Mouse (Mus musculus) gastrocnemius, adult 18-20 months (tissue): ENCODE results near the gene Amy2a3. TPM values are rescaled to one million over a fixed set of nuclear protein-coding genes. Genes with fewer than 3 reads are reported as not detected.
"Not testable (repeated sequence)": the region's sequence is repeated elsewhere in the genome, so short reads cannot be mapped to it uniquely, and the experiment has no call there.

Source experiments
- DNase-seq: peaks from one replicate; pipeline ENCODE4 v3.0.0; 2021; ENCODE audit warnings: low spot score
- long read RNA-seq, 2 experiments: library from polyadenylated mRNA; stranded (forward); transcript quantifications; one replicate each; pipeline ENCODE4 v2.0.0; 2021
- total RNA-seq, 2 experiments: library from RNA; stranded (reverse); gene quantifications; 2 replicates each; pipeline ENCODE4 v1.2.3; 2021

Gene Amy2a3
- total RNA-seq = not detected
- long read RNA-seq, experiment 1 = 0 reads
- long read RNA-seq, experiment 2 = 0 reads

DNA sequence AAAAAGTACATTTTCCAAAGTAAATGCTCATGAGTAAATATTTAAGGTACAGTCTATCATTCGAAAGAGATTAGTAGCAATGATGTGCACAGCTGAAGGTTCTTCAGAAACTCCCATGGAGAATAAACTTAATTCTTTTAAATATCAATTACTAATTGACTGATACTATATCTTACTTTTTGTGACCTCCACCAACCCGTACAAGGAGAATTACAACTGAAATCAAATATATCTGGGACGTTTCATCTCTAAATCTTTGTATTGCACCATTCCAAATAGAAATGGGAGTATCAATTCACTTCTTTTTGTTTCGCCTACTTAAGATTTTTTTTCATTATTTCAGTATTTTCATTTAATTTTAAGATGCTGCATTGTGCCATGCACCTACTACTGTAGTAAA lies at the start of gene Amy2a3:
Gene Amy2a3 (minus strand): TSS at position 101 of the 400 bp plus-strand sequence.
- not testable (repeated sequence) for DNase-seq

DNA sequence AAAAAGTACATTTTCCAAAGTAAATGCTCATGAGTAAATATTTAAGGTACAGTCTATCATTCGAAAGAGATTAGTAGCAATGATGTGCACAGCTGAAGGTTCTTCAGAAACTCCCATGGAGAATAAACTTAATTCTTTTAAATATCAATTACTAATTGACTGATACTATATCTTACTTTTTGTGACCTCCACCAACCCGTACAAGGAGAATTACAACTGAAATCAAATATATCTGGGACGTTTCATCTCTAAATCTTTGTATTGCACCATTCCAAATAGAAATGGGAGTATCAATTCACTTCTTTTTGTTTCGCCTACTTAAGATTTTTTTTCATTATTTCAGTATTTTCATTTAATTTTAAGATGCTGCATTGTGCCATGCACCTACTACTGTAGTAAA lies 32.7 kb upstream of the Amy2a3 start, which contains the start of gene Amy2a2:
Gene Amy2a2 (minus strand): TSS at position 101 of the 400 bp plus-strand sequence.
- DNase-seq = not testable (repeated sequence)

DNA sequence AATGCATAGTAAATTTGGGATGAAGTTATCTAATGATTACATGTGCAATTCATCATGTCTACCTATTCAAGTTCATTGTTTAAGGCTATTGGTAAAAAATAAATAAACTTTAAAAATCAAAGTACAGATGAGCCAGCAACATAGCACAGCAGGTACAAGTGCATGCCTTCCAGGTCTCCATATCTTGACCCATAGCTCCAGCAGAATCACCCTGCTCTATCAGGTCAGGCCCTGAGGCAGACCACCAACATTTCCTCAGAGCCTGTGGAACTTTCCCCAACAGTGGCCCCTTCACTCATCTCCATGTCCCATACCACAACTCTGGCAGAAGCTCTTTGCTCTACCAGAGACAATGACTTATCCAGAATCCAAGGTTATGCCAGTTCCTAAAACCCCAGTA lies 21.6 kb upstream of the Amy2a3 start:
- not testable (repeated sequence) for DNase-seq

DNA sequence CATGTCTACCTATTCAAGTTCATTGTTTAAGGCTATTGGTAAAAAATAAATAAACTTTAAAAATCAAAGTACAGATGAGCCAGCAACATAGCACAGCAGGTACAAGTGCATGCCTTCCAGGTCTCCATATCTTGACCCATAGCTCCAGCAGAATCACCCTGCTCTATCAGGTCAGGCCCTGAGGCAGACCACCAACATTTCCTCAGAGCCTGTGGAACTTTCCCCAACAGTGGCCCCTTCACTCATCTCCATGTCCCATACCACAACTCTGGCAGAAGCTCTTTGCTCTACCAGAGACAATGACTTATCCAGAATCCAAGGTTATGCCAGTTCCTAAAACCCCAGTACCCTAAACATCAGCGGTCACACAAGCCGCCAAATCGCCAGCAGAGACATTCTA lies 10.9 kb downstream of the Amy2a3 start:
- DNase-seq = not testable (repeated sequence)

DNA sequence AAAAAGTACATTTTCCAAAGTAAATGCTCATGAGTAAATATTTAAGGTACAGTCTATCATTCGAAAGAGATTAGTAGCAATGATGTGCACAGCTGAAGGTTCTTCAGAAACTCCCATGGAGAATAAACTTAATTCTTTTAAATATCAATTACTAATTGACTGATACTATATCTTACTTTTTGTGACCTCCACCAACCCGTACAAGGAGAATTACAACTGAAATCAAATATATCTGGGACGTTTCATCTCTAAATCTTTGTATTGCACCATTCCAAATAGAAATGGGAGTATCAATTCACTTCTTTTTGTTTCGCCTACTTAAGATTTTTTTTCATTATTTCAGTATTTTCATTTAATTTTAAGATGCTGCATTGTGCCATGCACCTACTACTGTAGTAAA lies 32.5 kb downstream of the Amy2a3 start, which contains the start of gene Amy2a4:
Gene Amy2a4 (minus strand): TSS at position 101 of the 400 bp plus-strand sequence.
- not testable (repeated sequence) for DNase-seq

DNA sequence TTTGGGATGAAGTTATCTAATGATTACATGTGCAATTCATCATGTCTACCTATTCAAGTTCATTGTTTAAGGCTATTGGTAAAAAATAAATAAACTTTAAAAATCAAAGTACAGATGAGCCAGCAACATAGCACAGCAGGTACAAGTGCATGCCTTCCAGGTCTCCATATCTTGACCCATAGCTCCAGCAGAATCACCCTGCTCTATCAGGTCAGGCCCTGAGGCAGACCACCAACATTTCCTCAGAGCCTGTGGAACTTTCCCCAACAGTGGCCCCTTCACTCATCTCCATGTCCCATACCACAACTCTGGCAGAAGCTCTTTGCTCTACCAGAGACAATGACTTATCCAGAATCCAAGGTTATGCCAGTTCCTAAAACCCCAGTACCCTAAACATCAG lies 43.6 kb downstream of the Amy2a3 start:
- not testable (repeated sequence) for DNase-seq

DNA sequence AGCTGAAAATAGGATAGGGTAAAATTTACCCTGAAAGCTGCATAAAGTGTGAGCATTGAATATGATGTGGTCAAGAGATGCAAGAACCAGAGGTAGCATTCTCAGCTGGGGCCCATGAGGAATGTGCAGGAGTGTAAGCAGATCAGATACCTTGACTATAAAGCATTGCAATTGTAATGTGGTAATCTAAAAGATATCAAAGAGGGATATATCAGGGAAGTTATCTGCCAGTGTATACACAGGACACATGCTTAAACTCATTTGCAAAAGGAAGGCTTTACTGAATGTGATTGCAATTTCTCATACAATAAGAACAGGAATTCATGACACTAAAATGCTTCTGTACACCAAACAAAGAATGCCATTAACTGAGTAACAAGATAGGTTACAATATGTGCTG lies 44.3 kb downstream of the Amy2a3 start:
- DNase-seq = not testable (repeated sequence)

Other genes with a start within 250 kb of the Amy2a3 start
- under 1 TPM; 0.14 to 0.21 TPM for gene Amy2a5, start 65.2 kb downstream of the Amy2a3 start, total RNA-seq
- not detected for gene Amy2a4, start 32.6 kb downstream of the Amy2a3 start, total RNA-seq
- not detected for gene Amy2a2, start 32.6 kb upstream of the Amy2a3 start, total RNA-seq
- gene Amy2a1, start 208.4 kb upstream of the Amy2a3 start, total RNA-seq = not detected